Mouse (Mus musculus): Measurements from ENCODE around the gene Rftn2. TPM values are rescaled to one million over a fixed set of nuclear protein-coding genes. Genes with fewer than 3 reads are reported as not detected.

Rftn2 gene
- polyA plus RNA-seq, 1 experiment: 41.0 TPM

- peak overlapping the region; percentile 1 for H3K4me2 ChIP-seq (ENCODE audit: low read depth)
- peak; percentile 28 for TF ChIP-seq POLR2AphosphoS2 (IDR thresholded peaks at IDR 0.05; ENCODE audit: insufficient read length, low read depth)
- no peak for TF ChIP-seq POLR2A (IDR thresholded peaks at IDR 0.05; ENCODE audit: insufficient read length, low read depth)
- H3K4me3 ChIP-seq: no peak overlapping the region
- H3ac ChIP-seq (ENCODE audit: control insufficient read depth, insufficient read length): no peak overlapping the region
- H3K36me3 ChIP-seq (ENCODE audit: control insufficient read depth, insufficient read depth): peaks cover 21% of the 10 kb centered on the region
- H3K27me3 ChIP-seq (ENCODE audit: control insufficient read depth, insufficient read depth, insufficient read length): no peaks in the 10 kb centered on the region
- no peaks in the 10 kb centered on the region for H3K79me2 ChIP-seq (ENCODE audit: control insufficient read depth, insufficient read depth)
These were observed 65.5 kb downstream of the Rftn2 start for GRCm38 (mm10) chr1:55160831-55161638.

DNA sequence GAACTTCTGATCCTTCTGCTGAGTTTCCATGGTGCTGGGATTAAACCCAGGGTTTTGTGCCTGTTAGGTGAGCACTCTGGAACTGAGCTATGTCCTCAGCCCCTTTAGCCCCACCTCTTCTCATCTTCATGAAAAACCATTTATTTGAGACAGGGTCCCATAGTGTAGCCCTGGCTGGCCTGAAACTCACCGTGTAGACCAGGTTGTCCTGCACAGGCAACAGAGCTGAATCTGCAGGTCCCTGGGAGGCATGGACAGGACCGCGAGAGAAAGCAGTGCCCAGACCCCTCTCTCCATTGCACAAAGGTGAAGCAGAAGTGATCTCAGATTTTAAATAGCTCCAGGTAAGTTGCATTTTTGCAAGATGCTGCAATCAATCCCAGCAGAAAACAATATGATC lies 66.4 kb downstream of the Rftn2 start:
- H3K79me2 ChIP-seq (ENCODE audit: control insufficient read depth, insufficient read depth): no peaks in the 10 kb centered on the region

DNA sequence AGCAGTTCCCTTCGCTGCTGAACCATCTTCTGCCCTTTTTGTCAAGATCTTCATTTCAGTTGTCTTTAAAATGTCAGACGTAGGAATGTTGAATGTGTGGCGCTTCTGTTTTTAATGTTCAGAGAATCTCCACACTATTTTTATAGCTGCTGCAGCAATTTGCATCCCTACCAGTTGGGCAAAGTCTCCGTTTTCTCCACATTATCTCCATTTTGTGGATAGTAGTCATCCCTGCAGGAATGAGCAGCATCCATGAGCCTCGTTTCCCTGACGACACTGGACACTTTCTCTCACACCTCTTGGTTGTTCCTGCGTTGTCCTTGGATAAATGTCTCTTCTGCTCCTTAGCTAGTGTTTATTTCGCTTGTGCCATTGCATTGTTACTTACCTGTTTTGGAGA lies 67.8 kb downstream of the Rftn2 start:
- Histone ChIP-seq H3K4me3 (no peak overlapping the region), H3K4me2 (ENCODE audit: low read depth) (no peak overlapping the region), H3K36me3 (ENCODE audit: control insufficient read depth, insufficient read depth) (peaks cover 35% of the 10 kb centered on the region), H3K79me2 (ENCODE audit: control insufficient read depth, insufficient read depth) (no peaks in the 10 kb centered on the region), H3ac (ENCODE audit: control insufficient read depth, insufficient read length) (no peak overlapping the region), H3K27me3 (ENCODE audit: control insufficient read depth, insufficient read depth, insufficient read length) (no peaks in the 10 kb centered on the region)
- no peak for TF ChIP-seq TCF3 (IDR thresholded peaks at IDR 0.05; ENCODE audit: insufficient read length, low read depth)
- no peak for TF ChIP-seq USF1 (IDR thresholded peaks at IDR 0.05; ENCODE audit: low read depth)
- TF ChIP-seq TCF12 (IDR thresholded peaks at IDR 0.05; ENCODE audit: insufficient read depth, poor library complexity, severe bottlenecking): no peak
- TF ChIP-seq MYOG (IDR thresholded peaks at IDR 0.05; ENCODE audit: control insufficient read depth in 1 of 3, insufficient read depth in 1 of 3, insufficient read length in 2 of 3, low read depth in 2 of 3): no peak
- TF ChIP-seq REST (IDR thresholded peaks at IDR 0.05; ENCODE audit: insufficient read depth, insufficient read length): no peak
- no peak for TF ChIP-seq MYOD1 (IDR thresholded peaks at IDR 0.05; ENCODE audit: control insufficient read depth in 1 of 3, insufficient read length in 2 of 3, low read depth in 2 of 3)
- TF ChIP-seq SRF (IDR thresholded peaks at IDR 0.05; ENCODE audit: control insufficient read depth, insufficient read length, low read depth): no peak
- TF ChIP-seq MAX (IDR thresholded peaks at IDR 0.05; ENCODE audit: low read depth): no peak
- TF ChIP-seq POLR2AphosphoS2 (IDR thresholded peaks at IDR 0.05; ENCODE audit: insufficient read length, low read depth): no peak
- TF ChIP-seq POLR2A (IDR thresholded peaks at IDR 0.05; ENCODE audit: insufficient read length, low read depth): no peak
- TF ChIP-seq E2F4 (IDR thresholded peaks at IDR 0.05; ENCODE audit: insufficient read depth): no peak
- no peak for TF ChIP-seq CEBPB (IDR thresholded peaks at IDR 0.05; ENCODE audit: insufficient read depth, poor library complexity, severe bottlenecking)

More for the DNA sequence above, 66.4 kb downstream of the Rftn2 start:
- H3K36me3 ChIP-seq (ENCODE audit: control insufficient read depth, insufficient read depth): peaks cover 30% of the 10 kb centered on the region
- no peak overlapping the region for H3K4me2 ChIP-seq (ENCODE audit: low read depth)
- no peak overlapping the region for H3K4me3 ChIP-seq
- H3K27me3 ChIP-seq (ENCODE audit: control insufficient read depth, insufficient read depth, insufficient read length): no peaks in the 10 kb centered on the region
- no peak overlapping the region for H3ac ChIP-seq (ENCODE audit: control insufficient read depth, insufficient read length)
- no peak for TF ChIP-seq MYOG (IDR thresholded peaks at IDR 0.05; ENCODE audit: control insufficient read depth in 1 of 3, insufficient read depth in 1 of 3, insufficient read length in 2 of 3, low read depth in 2 of 3)
- no peak for TF ChIP-seq POLR2A (IDR thresholded peaks at IDR 0.05; ENCODE audit: insufficient read length, low read depth)
- no peak for TF ChIP-seq TCF12 (IDR thresholded peaks at IDR 0.05; ENCODE audit: insufficient read depth, poor library complexity, severe bottlenecking)
- no peak for TF ChIP-seq REST (IDR thresholded peaks at IDR 0.05; ENCODE audit: insufficient read depth, insufficient read length)
- TF ChIP-seq USF1 (IDR thresholded peaks at IDR 0.05; ENCODE audit: low read depth): no peak
- TF ChIP-seq E2F4 (IDR thresholded peaks at IDR 0.05; ENCODE audit: insufficient read depth): no peak
- no peak for TF ChIP-seq POLR2AphosphoS2 (IDR thresholded peaks at IDR 0.05; ENCODE audit: insufficient read length, low read depth)
- TF ChIP-seq MAX (IDR thresholded peaks at IDR 0.05; ENCODE audit: low read depth): no peak
- TF ChIP-seq CEBPB (IDR thresholded peaks at IDR 0.05; ENCODE audit: insufficient read depth, poor library complexity, severe bottlenecking): no peak
- no peak for TF ChIP-seq SRF (IDR thresholded peaks at IDR 0.05; ENCODE audit: control insufficient read depth, insufficient read length, low read depth)
- no peak for TF ChIP-seq TCF3 (IDR thresholded peaks at IDR 0.05; ENCODE audit: insufficient read length, low read depth)
- no peak for TF ChIP-seq MYOD1 (IDR thresholded peaks at IDR 0.05; ENCODE audit: control insufficient read depth in 1 of 3, insufficient read length in 2 of 3, low read depth in 2 of 3)

GRCm38 (mm10) chr1:55158211-55158610 lies 68.4 kb downstream of the Rftn2 start:
- no peak overlapping the region for H3K4me3 ChIP-seq
- no peaks in the 10 kb centered on the region for H3K79me2 ChIP-seq (ENCODE audit: control insufficient read depth, insufficient read depth)
- H3K27me3 ChIP-seq (ENCODE audit: control insufficient read depth, insufficient read depth, insufficient read length): no peaks in the 10 kb centered on the region
- peaks cover 35% of the 10 kb centered on the region for H3K36me3 ChIP-seq (ENCODE audit: control insufficient read depth, insufficient read depth)
- H3ac ChIP-seq (ENCODE audit: control insufficient read depth, insufficient read length): no peak overlapping the region
- no peak overlapping the region for H3K4me2 ChIP-seq (ENCODE audit: low read depth)
- TF ChIP-seq REST (IDR thresholded peaks at IDR 0.05; ENCODE audit: insufficient read depth, insufficient read length): no peak
- TF ChIP-seq TCF12 (IDR thresholded peaks at IDR 0.05; ENCODE audit: insufficient read depth, poor library complexity, severe bottlenecking): no peak
- TF ChIP-seq POLR2A (IDR thresholded peaks at IDR 0.05; ENCODE audit: insufficient read length, low read depth): no peak
- TF ChIP-seq USF1 (IDR thresholded peaks at IDR 0.05; ENCODE audit: low read depth): no peak
- no peak for TF ChIP-seq TCF3 (IDR thresholded peaks at IDR 0.05; ENCODE audit: insufficient read length, low read depth)
- TF ChIP-seq SRF (IDR thresholded peaks at IDR 0.05; ENCODE audit: control insufficient read depth, insufficient read length, low read depth): no peak
- no peak for TF ChIP-seq E2F4 (IDR thresholded peaks at IDR 0.05; ENCODE audit: insufficient read depth)
- no peak for TF ChIP-seq MYOD1 (IDR thresholded peaks at IDR 0.05; ENCODE audit: control insufficient read depth in 1 of 3, insufficient read length in 2 of 3, low read depth in 2 of 3)
- TF ChIP-seq MYOG (IDR thresholded peaks at IDR 0.05; ENCODE audit: control insufficient read depth in 1 of 3, insufficient read depth in 1 of 3, insufficient read length in 2 of 3, low read depth in 2 of 3): no peak
- TF ChIP-seq POLR2AphosphoS2 (IDR thresholded peaks at IDR 0.05; ENCODE audit: insufficient read length, low read depth): no peak
- no peak for TF ChIP-seq MAX (IDR thresholded peaks at IDR 0.05; ENCODE audit: low read depth)
